Mouse (Mus musculus) ZHBTc4 (cell line): ENCODE measurements around the gene Tgfbr3.

Experiments
- DNase-seq: peaks from one replicate; pipeline ENCODE4 v3.0.0-alpha.2; 2011; ENCODE audit warnings: low read depth, low spot score

Gene Tgfbr3

DNA sequence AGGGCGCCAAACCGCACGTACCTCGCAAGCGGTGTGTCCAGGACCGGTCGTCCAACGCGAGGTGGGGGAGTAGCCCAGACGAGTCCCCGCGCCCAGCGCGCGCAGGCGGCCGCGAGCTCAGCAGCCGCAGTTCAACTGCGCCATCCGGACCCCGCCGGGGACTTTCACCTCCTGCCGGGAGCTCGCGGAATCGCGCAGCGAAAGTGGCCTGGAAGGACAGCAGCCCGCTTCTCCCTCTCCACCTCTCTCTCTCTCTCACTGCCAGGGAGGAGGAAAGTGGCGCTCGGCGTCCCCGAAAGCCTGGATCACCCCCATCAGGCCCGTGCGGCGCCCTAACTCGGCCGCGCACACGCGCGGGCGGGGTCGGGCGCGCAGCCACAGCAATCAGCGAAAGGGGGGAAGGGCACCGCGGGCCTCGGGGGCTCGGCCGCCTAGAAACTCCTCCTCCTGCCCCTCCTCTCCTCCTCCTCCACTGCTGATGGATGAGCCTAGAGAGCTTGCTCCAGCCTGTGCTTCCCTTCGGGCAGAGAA lies at the start of gene Tgfbr3:
TSS of gene Tgfbr3 (minus strand) at position 396 of the 531 bp plus-strand sequence.
- peak; percentile 84 for DNase-seq

GRCm38 (mm10) chr5:107330916-107331421 lies 41.5 kb upstream of the Tgfbr3 start, which contains the start of gene Brdt:
Brdt (plus strand) TSS chr5:107331159.
- peak; percentile 92 for DNase-seq

- DNase-seq: peak; percentile 45
Observed at GRCm38 (mm10) chr5:107320703-107321102, 31.3 kb upstream of the Tgfbr3 start.

DNA sequence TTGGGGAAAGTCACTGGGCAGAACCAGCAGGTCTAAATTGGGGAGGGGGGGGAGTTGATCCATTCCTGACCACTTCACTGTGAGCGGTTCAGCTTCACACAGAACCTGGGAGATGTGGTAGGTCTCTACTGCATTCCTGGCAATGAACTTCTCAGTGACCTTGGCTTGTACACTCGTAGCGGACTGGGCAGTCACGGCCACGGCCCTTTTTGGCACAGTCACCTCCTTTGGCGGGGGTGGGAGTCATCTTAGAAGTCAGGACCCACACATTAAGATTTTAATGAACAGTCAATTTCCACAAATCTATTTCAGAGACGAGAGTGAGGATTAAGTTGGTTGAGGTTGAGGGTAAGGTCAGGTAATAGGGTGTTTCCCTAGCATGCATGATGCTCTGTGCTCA lies 27.7 kb upstream of the Tgfbr3 start:
- no peak for DNase-seq

- no peak for DNase-seq
Observed at GRCm38 (mm10) chr5:107307432-107307831, 18.0 kb upstream of the Tgfbr3 start.

GRCm38 (mm10) chr5:107304117-107304825 lies 14.8 kb upstream of the Tgfbr3 start:
- no peak for DNase-seq

DNA sequence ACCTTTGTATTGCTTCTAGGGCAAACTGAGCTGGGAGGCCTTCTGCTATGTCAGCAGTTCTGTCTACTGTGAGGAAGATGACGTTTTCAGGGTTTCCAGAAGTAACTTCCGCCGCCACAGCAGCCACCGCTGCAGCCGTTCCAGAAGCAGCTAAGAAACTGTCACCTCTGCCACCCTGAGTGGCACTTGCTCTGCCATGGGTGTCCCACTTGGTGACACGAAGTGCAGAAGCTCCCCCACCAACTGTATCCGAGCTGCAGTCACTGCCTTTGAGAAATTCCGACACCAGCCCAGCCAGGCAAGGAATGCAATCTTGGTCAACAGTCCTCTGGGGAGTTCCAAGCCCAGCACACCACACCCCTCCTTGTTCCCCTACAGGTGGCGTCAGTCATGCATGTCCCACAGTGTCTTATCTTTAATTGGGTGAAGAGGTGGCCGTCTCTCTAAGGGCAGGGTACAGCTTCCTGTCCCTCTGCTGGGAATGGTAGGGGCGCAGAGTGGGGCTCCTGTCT lies 14.0 kb upstream of the Tgfbr3 start:
- no peak for DNase-seq

- DNase-seq: no peak
Observed at GRCm38 (mm10) chr5:107298854-107299253, 9.4 kb upstream of the Tgfbr3 start.

GRCm38 (mm10) chr5:107296512-107297322 lies 7.3 kb upstream of the Tgfbr3 start:
- DNase-seq: no peak

DNA sequence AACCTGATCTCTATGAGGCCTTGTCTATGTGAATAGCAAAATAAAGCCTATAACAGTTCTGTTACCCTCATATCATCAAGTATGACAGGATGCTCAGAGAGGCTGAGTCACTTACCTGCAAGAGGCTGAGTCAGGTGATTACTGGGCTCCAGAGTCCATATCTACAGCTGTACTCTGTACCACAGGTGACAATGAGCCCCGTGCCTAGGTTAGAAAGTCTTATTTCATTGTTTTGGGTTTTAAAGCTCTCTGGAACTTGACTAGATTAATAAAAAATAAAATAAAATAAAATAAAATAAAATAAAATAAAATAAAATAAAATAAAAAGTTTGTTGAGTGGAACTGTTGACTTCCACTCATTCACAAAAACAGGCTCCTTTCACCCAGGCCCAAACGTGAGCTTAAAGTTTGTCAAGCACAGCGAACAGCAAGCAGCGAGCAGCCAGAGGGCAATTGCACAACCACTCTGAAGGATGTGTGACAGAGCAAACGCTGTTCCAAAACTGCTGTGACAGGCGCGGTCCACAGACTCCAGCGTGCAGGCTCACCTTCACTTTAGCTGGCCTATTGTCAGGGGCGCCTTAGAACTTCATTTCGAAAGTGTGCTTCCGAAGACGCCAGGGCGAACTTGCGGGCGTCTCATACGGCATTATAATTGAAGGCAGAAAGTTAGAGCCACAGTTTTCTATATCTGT lies 6.5 kb upstream of the Tgfbr3 start:
- no peak for DNase-seq

GRCm38 (mm10) chr5:107295061-107295816 lies 5.8 kb upstream of the Tgfbr3 start:
- no peak for DNase-seq

GRCm38 (mm10) chr5:107294041-107294440 lies 4.6 kb upstream of the Tgfbr3 start:
- no peak for DNase-seq

DNA sequence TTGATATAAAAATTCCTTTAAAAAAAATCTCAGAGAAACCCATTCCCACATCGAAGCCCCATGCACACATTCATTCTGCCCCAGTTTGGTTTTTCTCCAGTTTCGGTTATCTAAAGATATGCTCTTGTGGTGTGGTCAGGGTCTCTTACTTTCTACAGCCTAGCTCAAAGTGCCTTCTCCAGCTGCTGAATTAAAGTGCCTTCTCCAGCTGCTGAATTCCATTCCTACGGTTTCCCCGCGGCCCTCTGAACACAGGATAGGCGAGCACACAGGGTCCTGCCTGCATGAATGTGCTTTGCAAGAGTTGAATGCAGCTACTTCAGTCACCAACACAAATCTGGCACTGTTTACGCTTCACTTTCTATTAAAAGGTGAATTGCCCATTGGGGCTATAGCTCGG lies 557 bp upstream of the Tgfbr3 start:
- DNase-seq: no peak

- DNase-seq: peak; percentile 72
Observed at GRCm38 (mm10) chr5:107288427-107289233, 799 bp downstream of the Tgfbr3 start.

GRCm38 (mm10) chr5:107287908-107288267 lies 1.5 kb downstream of the Tgfbr3 start:
- no peak for DNase-seq

GRCm38 (mm10) chr5:107287254-107287907 lies 2.0 kb downstream of the Tgfbr3 start:
- DNase-seq: peak; percentile 78

DNA sequence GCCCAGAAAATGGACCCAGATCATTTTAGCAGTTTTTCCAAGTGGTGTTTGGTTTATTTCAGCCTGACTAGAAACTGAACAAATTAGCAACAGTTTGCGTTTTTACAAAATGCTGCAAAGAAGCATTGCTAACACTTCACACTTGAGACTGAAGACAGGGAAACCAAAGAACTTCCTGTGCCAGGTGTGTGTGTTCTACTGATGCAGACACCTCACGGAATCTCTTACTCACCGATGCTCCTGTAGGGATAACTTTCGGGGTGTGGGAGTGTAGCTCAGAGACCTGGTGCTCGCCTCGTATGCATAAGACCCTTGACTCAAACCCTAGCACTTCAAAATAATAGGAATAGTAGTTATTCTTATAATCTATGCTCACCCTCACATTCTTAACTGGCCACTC lies 3.9 kb downstream of the Tgfbr3 start:
- DNase-seq: no peak

DNA sequence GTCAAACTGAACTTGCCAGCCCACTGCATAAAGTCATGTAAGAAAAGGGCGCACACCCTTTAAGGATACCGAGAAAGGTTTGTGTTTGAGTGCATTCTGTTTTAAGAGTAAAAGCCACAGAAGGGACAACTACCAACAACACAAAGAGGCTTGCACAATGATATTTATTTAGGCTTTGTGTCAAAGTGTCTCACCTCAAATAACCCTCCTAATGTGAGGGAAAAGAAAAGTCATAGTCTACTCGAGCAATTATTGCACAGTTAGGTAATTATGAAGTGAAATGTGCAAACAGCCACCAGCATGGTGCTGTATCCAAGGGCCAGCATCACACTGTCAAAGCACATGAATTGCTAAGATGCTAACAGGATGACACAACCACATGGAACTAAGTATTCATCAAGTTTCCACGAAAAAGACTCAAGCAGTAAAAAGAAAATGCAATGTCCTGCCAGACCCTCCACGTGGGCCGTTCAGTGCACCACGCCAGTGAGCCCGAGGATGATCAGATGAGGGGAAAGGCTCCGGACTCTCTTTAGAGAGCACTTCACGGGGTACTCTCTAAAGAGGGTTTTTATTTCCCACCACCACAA lies 5.4 kb downstream of the Tgfbr3 start:
- no peak for DNase-seq
